Mouse (Mus musculus) retina, postnatal 1 day (tissue): ENCODE results near the gene P2ry6.

Source experiments
- DNase-seq: peaks from one replicate; pipeline ENCODE4 v3.0.0-alpha.2; 2012

P2ry6 gene

GRCm38 (mm10) chr7:100937481-100937880, 37.0 kb downstream of the P2ry6 start:
- no peak for DNase-seq

- no peak for DNase-seq
Observed at GRCm38 (mm10) chr7:100933520-100933919, 40.9 kb downstream of the P2ry6 start.

- DNase-seq: peak; percentile 94
Observed at GRCm38 (mm10) chr7:100932481-100933007, 41.9 kb downstream of the P2ry6 start.

- DNase-seq: peak; percentile 89
Observed at GRCm38 (mm10) chr7:100931926-100932480, 42.4 kb downstream of the P2ry6 start, which contains the start of gene Arhgef17. Gene Arhgef17, minus strand, starts transcription at chr7:100932107.

DNA sequence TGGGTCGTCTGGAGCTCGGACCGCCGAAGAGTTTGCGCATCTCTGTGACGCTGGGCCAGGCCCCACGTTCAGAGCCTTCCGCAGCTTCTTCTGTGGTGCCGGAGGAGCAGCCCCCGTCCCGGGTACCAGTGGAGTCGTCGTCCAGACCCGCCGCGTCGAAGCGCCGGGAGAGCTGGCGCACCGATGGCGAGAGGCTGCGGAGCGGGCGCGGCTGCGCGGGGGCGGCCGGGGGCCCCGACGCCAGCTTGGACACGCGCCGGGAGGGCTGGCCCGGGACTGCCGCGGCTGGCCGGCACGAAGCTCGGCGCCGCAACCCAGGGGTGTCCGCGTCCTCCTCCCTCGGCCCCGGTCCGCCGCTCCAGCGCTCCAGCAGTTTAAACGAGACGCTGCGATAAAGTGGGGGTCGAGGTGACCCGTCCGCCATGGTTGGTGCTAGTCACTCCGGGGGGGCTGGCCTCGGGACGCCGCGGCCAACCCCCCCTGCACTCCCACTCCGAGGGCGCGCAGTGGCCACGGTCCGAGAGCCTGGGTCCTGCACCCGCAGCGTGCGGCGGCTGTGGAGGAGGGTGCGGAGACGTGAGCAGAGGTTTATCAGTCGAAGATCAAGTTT, 43.0 kb downstream of the P2ry6 start:
- no peak for DNase-seq

DNA sequence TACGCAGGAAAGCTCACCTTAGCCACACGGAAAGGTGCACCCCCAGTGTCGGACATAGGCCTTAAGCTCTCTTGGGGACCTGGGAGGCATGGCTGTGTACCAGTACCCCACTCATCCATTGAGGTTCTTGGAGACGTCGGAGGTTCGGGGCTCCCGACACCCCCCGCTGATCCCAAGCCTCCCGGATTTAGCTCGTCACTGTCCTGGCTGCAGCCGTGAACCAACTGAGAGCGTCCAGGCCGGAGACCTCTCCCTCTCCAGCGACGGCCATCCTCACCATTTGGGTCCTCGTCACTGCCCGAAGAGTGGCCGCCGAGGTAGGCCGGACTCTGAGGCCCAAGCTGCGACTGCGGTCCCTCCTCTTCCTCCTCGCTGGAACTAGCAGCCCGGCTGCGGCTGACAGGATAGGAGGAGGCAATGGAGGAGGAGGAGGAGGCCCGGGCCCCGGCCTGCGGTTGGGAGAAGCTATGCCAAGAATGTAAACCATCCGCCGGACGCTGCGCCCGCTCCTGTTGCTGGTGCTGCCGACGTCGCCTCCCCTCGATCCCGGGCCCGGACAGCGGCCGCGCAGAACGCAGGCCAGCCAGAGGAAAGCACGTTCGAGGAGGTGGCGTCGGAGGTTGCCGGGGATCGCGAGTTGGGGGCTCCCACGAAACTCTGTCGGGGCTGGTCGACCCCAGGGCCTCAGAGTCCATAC, 43.7 kb downstream of the P2ry6 start:
- DNase-seq: peak; percentile 67

- no peak for DNase-seq
Observed at GRCm38 (mm10) chr7:100929639-100930303, 44.7 kb downstream of the P2ry6 start.

DNA sequence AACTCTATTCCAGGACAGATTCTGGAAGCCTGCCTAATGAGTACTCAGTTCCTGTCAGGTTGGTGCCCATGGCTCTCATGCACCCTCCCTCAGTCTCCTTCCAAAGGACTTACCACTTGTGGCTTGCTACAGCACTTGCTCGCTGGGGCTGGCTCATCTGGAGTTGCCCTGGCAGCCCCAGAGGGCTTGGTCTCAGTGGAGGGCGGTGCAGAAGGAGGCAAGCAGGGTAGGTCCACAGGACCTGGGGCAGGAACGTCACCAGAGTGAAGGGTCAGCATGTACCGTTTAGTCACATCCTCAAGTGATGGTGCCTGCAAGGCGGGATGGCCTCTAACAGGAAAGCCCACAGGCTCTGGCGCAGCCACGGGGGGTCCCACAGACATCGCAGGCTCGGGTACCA, 46.0 kb downstream of the P2ry6 start:
- no peak for DNase-seq

GRCm38 (mm10) chr7:100927287-100928000, 47.0 kb downstream of the P2ry6 start:
- DNase-seq: no peak

DNA sequence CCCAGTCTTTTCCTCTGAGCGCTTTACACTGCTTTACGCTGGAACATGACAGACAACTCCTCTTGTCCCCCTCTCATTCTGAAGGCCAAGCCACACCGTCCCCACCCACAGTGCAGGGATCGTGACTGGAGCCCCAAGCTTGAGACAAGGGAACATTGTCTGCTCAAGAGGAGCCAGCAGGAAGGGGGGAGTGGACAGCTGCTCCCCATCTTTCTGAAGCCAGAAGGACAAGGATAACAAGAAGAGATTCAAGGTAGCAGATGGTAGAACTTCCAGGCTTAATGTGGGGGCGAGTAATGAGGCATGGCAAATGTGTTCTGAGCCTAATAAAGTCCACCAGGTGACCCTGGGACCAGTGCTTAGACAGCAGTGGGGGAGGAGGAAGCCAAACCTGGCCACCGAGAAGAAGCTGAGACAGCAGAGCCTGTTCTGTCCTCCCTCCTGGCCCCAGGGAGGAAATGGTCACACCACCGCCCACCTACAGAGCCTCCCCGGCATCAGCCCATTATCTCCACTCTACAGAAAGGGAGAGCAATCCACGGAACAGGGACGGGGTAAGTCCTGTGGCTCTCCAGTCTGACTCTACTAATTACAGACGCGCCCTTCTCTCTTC, 48.0 kb downstream of the P2ry6 start:
- DNase-seq: peak; percentile 58

DNA sequence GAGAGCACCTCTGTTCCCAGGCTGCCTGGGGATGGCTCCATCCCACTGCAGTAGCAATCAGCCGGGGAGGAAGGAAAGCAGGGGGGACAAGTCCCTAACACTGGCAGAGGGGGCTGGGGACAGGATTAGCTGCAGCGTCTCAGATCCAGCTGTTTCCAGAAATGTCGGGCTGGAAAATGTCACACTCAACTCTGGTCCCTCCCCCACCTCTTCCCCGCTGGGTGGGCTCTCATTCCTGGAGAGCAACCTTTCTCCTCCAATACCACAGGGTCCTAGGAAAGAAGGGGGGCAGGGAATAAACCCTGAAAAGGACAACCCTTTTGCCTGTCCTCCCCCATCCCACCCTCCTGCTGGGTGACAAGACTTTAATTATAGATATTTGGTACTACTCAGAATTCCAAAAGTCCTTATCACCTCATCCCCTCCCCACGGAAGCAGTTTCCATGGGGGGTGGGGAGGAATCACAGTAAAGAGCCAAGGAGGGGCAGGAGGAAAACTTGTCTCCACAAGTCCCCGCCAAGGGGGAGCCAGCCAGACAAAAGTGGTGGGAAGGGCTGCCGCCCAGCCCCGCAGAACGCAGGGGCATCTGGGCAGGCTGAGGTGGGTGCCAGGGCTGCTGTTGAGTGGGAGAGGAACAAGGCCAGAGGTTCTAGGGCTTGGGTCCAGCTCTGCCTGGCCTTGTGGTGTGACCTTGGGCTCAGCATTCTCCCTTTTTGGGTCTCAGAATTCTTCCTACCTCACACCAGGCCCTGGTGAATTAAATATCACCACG, 49.6 kb downstream of the P2ry6 start:
- no peak for DNase-seq

DNA sequence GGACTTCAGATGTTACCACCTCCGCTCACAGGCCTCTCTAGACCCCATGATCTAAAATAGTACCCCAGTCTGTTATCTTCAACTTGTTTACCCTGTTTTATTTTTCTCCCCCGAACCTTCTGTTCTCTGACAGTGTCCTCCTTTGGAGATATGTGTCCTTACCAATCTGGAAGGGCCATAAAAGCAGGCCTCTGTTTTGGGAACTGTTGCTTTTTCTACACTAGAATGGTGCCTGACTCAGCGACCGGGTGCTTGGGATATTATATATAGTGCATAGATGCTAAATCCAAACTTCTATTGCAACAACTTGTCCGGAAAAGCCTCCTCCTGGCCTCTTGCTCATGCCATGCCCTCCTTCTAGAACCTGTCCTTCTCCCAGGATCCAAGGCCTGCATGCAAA, 50.2 kb downstream of the P2ry6 start:
- no peak for DNase-seq

DNA sequence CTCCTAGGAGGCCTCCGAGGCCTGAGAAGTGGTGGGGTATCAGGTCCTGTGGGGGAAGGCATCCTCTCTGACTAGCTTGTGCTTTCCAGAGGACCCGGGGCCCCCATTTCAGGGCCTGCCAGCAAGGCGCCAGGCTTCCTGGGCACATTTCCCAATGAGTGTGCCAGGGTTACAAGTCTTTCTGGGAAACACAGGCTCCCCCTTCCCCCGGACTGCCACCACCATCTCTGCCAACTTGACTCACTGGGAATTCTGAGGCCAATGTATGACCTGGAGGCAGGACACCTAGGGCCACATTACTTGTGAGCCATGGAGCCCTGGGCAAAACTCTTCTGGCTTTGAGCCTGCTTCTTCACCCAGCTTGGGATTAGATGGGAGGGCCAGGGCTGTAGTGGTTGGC, 51.5 kb downstream of the P2ry6 start:
- DNase-seq: no peak

- DNase-seq: no peak
Observed at GRCm38 (mm10) chr7:100921289-100921688, 53.2 kb downstream of the P2ry6 start.

GRCm38 (mm10) chr7:100919809-100920107, 54.7 kb downstream of the P2ry6 start:
- peak; percentile 57 for DNase-seq

GRCm38 (mm10) chr7:100919006-100919808, 55.2 kb downstream of the P2ry6 start:
- peak; percentile 39 for DNase-seq

DNA sequence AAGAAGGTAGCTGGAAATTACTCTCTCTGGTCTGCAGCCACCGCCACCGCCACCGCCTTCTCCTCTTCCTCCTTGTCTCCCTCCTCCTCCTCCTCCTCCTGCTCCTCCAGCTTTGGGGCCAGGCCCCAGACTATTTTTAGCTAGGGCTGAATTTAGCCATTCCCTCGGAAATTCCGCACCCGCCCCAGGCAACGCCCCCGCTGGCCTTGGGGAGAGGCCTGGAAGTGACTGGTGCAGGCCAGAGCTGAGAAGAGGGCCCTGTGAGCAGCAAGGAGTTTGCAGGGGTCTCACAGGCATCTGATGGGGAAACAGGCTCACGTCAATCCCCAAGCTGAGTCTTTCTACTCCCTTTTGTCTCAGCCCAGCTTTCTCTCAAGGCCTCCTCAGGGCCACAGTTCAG, 56.3 kb downstream of the P2ry6 start:
- DNase-seq: no peak

DNA sequence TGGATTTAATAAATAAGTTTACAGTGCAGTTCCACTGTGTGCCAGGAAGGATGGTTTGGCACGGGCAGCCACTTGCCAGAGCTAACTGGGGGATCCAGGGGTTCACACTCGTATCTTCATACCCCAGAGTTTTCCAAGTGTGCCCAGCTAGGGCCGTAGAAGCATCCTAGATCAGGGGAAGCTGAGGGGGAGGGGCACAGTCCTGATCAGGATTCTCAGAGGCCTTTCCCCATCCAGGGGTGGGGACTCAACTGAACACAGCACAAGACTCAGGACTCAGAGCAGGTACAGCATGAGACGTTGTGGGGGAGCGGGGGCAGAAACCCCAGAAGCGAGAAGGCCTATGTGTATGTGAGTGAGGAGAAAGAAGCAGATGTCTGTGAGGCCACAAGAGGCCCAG, 56.7 kb downstream of the P2ry6 start:
- DNase-seq: no peak

DNA sequence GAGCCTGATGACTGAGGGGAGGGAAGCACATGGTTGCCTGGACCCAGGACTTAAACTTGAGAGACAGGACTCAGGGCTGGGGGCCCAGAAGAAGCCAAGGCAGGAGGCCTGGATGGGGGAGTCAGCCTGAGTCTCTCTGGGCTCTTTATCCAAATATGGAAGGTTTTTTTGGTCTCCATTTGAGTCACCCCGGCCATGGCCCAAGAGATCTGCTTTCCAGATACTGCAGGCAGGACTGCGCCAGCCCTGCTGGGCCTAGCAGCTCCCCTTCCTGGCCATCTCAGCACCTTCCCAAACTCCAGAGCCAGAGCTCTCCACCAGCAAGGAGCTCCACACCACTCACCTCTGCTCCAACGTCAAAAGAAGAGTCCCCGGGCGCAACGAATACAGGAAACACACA, 57.9 kb downstream of the P2ry6 start:
- no peak for DNase-seq

GRCm38 (mm10) chr7:100915204-100915603, 59.2 kb downstream of the P2ry6 start:
- DNase-seq: no peak

- DNase-seq: no peak
Observed at GRCm38 (mm10) chr7:100911791-100912190, 62.7 kb downstream of the P2ry6 start.
